Mouse (Mus musculus) CD8-positive naive resting alpha-beta T cell, adult 2 months (primary cell): ENCODE results near the gene Comp.

Experiments
- DNase-seq, 2 experiments: peaks; one replicate each; pipeline ENCODE4 v3.0.0; 2022; ENCODE audit warnings: low read depth in 2 of 2, low spot score in 2 of 2

The Comp gene

GRCm38 (mm10) chr8:70352657-70353151, 20.7 kb upstream of the Comp start:
- DNase-seq = peak; percentile 55 to 64

- DNase-seq = peak; percentile 98
These were observed 20.1 kb upstream of the Comp start, which contains the start of gene Upf1 for GRCm38 (mm10) chr8:70353194-70353817. TSS of gene Upf1 (minus strand) at chr8:70353278.

GRCm38 (mm10) chr8:70354004-70354403, 19.4 kb upstream of the Comp start:
- DNase-seq = no peak

GRCm38 (mm10) chr8:70356111-70356510, 17.2 kb upstream of the Comp start:
- DNase-seq = no peak

- DNase-seq = no peak
These were observed 13.9 kb upstream of the Comp start for GRCm38 (mm10) chr8:70359411-70359810.

GRCm38 (mm10) chr8:70360769-70361168, 12.6 kb upstream of the Comp start:
- no peak for DNase-seq

GRCm38 (mm10) chr8:70361484-70362032, 11.8 kb upstream of the Comp start:
- no peak for DNase-seq

GRCm38 (mm10) chr8:70364066-70364465, 9.3 kb upstream of the Comp start:
- no peak for DNase-seq

- DNase-seq = no peak
These were observed 6.8 kb upstream of the Comp start for GRCm38 (mm10) chr8:70366588-70366987.

- DNase-seq = no peak
These were observed 2.9 kb upstream of the Comp start for GRCm38 (mm10) chr8:70370476-70370875.

- no peak for DNase-seq
These were observed 1.4 kb upstream of the Comp start for GRCm38 (mm10) chr8:70371951-70372350.

- peak in 1 of 2 experiments; percentile 48 for DNase-seq
These were observed 1.1 kb downstream of the Comp start for GRCm38 (mm10) chr8:70374318-70374927.

GRCm38 (mm10) chr8:70375212-70375859, 2.0 kb downstream of the Comp start:
- no peak for DNase-seq

- DNase-seq = no peak
These were observed 3.0 kb downstream of the Comp start for GRCm38 (mm10) chr8:70376275-70376741.

GRCm38 (mm10) chr8:70377049-70377448, 3.7 kb downstream of the Comp start:
- DNase-seq = no peak

GRCm38 (mm10) chr8:70380069-70380468, 6.7 kb downstream of the Comp start:
- DNase-seq = no peak

- peak; percentile 36 to 62 for DNase-seq
These were observed 9.9 kb downstream of the Comp start for GRCm38 (mm10) chr8:70383287-70383686.

- no peak for DNase-seq
These were observed 16.3 kb downstream of the Comp start for GRCm38 (mm10) chr8:70389678-70390077.

- no peak for DNase-seq
These were observed 19.7 kb downstream of the Comp start for GRCm38 (mm10) chr8:70393087-70393486.

GRCm38 (mm10) chr8:70394269-70394998, 21.1 kb downstream of the Comp start:
- DNase-seq = no peak

GRCm38 (mm10) chr8:70395649-70396048, 22.3 kb downstream of the Comp start:
- DNase-seq = no peak
